Mouse (Mus musculus) common myeloid progenitor, adult 5-6 weeks (primary cell): Measurements from ENCODE around the gene Arl5b. TPM values are rescaled to one million over a fixed set of nuclear protein-coding genes. Genes with fewer than 3 reads are reported as not detected.
A peak's percentile ranks its signal among the peaks of the same experiment; 100 is the strongest.

Experiments used
- ATAC-seq: replicated peaks from 2 replicates; pipeline ENCODE4 v1.8.0; 2016; ENCODE audit warnings: low read depth, mild to moderate bottlenecking, moderate TSS enrichment, inconsistent platforms; ENCODE audit not compliant: poor library complexity, severe bottlenecking
- total RNA-seq: library from RNA; stranded (forward); fragments of 200-1000, 187-1606 nt; gene quantifications from 2 replicates; pipeline ENCODE4 v1.2.3, GENCODE M21; 2017

Gene Arl5b
- total RNA-seq, 1 experiment from 2014 or later: 24.9 TPM

- ATAC-seq: no peak
Observed at GRCm38 (mm10) chr2:15111290-15111689, 62.1 kb downstream of the Arl5b start.

- 0 out of 2 replicates have a peak, but pooled peaks have one; percentile 56 for ATAC-seq
Observed at GRCm38 (mm10) chr2:15111808-15112440, 62.7 kb downstream of the Arl5b start.

DNA sequence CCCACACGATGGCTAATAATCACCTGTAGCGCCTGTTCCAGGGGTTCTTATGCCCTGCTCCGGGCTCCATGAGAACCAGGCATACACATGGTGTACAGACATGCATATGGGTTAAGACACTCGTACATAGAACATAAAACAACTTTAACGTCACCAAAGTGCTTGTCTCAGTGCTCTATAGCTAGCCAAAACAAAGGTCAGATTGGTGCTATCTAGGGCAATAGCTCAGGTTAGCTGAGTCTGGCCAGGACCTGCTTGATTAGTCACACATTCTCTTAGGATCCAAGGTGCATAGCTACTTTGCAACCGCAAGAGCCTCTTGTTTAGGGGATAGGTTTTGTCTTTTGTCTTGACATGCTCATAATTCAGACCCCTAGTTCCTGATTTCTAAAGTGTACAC, 63.5 kb downstream of the Arl5b start:
- no peak for ATAC-seq

DNA sequence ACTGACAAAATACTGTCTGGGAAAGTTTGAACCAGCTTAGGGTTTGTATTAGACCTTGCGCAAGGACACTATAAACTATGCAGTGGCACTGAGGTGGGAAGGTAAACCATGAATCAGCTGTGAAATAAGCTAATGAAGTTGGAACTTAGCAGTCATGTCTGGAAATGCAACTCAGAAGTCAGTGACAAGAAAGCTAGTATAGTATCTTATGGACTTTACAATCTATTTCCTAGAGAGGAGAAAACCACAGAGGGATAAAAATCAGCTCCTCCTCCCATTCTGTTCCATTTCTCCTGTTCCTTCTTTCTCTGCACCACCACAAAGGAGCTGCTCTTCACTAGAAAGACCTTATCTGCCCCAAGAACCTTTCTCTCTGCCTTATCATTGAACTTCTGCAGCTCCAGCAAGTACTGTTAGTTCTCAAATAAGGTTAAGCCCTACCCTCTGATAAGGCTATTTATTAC, 72.1 kb downstream of the Arl5b start:
- peak; percentile 87 for ATAC-seq

Other genes starting within 250 kb of the Arl5b start
- 21.6 and 23.5 TPM in 2 replicates for gene Nsun6, start 5.7 kb downstream of the Arl5b start, total RNA-seq